Mouse (Mus musculus): ENCODE results near the gene Zfp512b.

Zfp512b gene

GRCm38 (mm10) chr2:181572921-181573920 lies 19.4 kb downstream of the Zfp512b start:
- no peak for DNase-seq (ENCODE audit: low read depth)

- DNase-seq (ENCODE audit: low read depth), result no peak
Observed at GRCm38 (mm10) chr2:181571941-181572670, 20.5 kb downstream of the Zfp512b start.

GRCm38 (mm10) chr2:181570921-181571595 lies 21.5 kb downstream of the Zfp512b start:
- DNase-seq (ENCODE audit: low read depth), result no peak

- no peak for DNase-seq (ENCODE audit: low read depth)
Observed at GRCm38 (mm10) chr2:181570375-181570774, 22.2 kb downstream of the Zfp512b start.

- no peak for DNase-seq (ENCODE audit: low read depth)
Observed at GRCm38 (mm10) chr2:181569856-181570255, 22.7 kb downstream of the Zfp512b start.

GRCm38 (mm10) chr2:181568272-181569008 lies 24.2 kb downstream of the Zfp512b start:
- DNase-seq (ENCODE audit: low read depth), result peak; percentile 69

GRCm38 (mm10) chr2:181567338-181567737 lies 25.3 kb downstream of the Zfp512b start:
- no peak for DNase-seq (ENCODE audit: low read depth)

GRCm38 (mm10) chr2:181553772-181554171 lies 38.8 kb downstream of the Zfp512b start:
- no peak for DNase-seq (ENCODE audit: low read depth)

GRCm38 (mm10) chr2:181550233-181550632 lies 42.4 kb downstream of the Zfp512b start:
- no peak for DNase-seq (ENCODE audit: low read depth)

- no peak for DNase-seq (ENCODE audit: low read depth)
Observed at GRCm38 (mm10) chr2:181548682-181549081, 43.9 kb downstream of the Zfp512b start.

GRCm38 (mm10) chr2:181548227-181548626 lies 44.4 kb downstream of the Zfp512b start:
- no peak for DNase-seq (ENCODE audit: low read depth)

GRCm38 (mm10) chr2:181546142-181546541 lies 46.5 kb downstream of the Zfp512b start:
- DNase-seq (ENCODE audit: low read depth), result no peak

- DNase-seq (ENCODE audit: low read depth), result no peak
Observed at GRCm38 (mm10) chr2:181541761-181542380, 50.7 kb downstream of the Zfp512b start.

- peak; percentile 20 for DNase-seq (ENCODE audit: low read depth)
Observed at GRCm38 (mm10) chr2:181537444-181538047, 55.1 kb downstream of the Zfp512b start.

GRCm38 (mm10) chr2:181536410-181536809 lies 56.2 kb downstream of the Zfp512b start:
- DNase-seq (ENCODE audit: low read depth), result no peak

- no peak for DNase-seq (ENCODE audit: low read depth)
Observed at GRCm38 (mm10) chr2:181532589-181532988, 60.0 kb downstream of the Zfp512b start.
